Mouse (Mus musculus) adrenal gland, postnatal 10 days (tissue): ENCODE measurements around the gene Gm21970. TPM values are rescaled to one million over a fixed set of nuclear protein-coding genes. Genes with fewer than 3 reads are reported as not detected.
A peak's percentile ranks its signal among the peaks of the same experiment; 100 is the strongest.

Source experiments
- DNase-seq: peaks from one replicate; pipeline ENCODE4 v3.0.0; 2021; ENCODE audit warnings: mixed read lengths
- total RNA-seq, 2 experiments: library from RNA; stranded (reverse); gene quantifications; 2 replicates each; pipeline ENCODE4 v1.2.3; 2021

The Gm21970 gene
- total RNA-seq, 2 experiments from 2014 or later = not detected

GRCm38 (mm10) chr16:91372577-91373472 is 18.7 kb upstream of the Gm21970 start, which contains the start of gene Ifnar2:
TSS of gene Ifnar2 (plus strand) at chr16:91372783.
- DNase-seq = peak; percentile 91

GRCm38 (mm10) chr16:91373473-91374252 is 17.9 kb upstream of the Gm21970 start:
- no peak for DNase-seq

GRCm38 (mm10) chr16:91374253-91374634 is 17.3 kb upstream of the Gm21970 start:
- no peak for DNase-seq

- peak; percentile 50 for DNase-seq
Observed at GRCm38 (mm10) chr16:91376701-91377100, 14.8 kb upstream of the Gm21970 start.

- no peak for DNase-seq
Observed at GRCm38 (mm10) chr16:91378431-91378986, 13.0 kb upstream of the Gm21970 start.

- DNase-seq = no peak
Observed at GRCm38 (mm10) chr16:91378991-91379390, 12.5 kb upstream of the Gm21970 start.

GRCm38 (mm10) chr16:91379412-91379811 is 12.1 kb upstream of the Gm21970 start:
- no peak for DNase-seq

- DNase-seq = no peak
Observed at GRCm38 (mm10) chr16:91380151-91380550, 11.4 kb upstream of the Gm21970 start.

- no peak for DNase-seq
Observed at GRCm38 (mm10) chr16:91381606-91382005, 9.9 kb upstream of the Gm21970 start.

GRCm38 (mm10) chr16:91382261-91382790 is 9.2 kb upstream of the Gm21970 start:
- DNase-seq = no peak

- no peak for DNase-seq
Observed at GRCm38 (mm10) chr16:91384221-91384620, 7.3 kb upstream of the Gm21970 start.

- no peak for DNase-seq
Observed at GRCm38 (mm10) chr16:91385621-91386020, 5.9 kb upstream of the Gm21970 start.

GRCm38 (mm10) chr16:91386419-91387120 is 5.0 kb upstream of the Gm21970 start:
- DNase-seq = no peak

- DNase-seq = no peak
Observed at GRCm38 (mm10) chr16:91387121-91387486, 4.4 kb upstream of the Gm21970 start.

- DNase-seq = no peak
Observed at GRCm38 (mm10) chr16:91390100-91390499, 1.4 kb upstream of the Gm21970 start.

GRCm38 (mm10) chr16:91394826-91395410 is 3.4 kb downstream of the Gm21970 start:
- DNase-seq = no peak

- no peak for DNase-seq
Observed at GRCm38 (mm10) chr16:91395633-91396392, 4.3 kb downstream of the Gm21970 start.

GRCm38 (mm10) chr16:91396844-91397537 is 5.5 kb downstream of the Gm21970 start:
- no peak for DNase-seq

- DNase-seq = peak; percentile 45
Observed at GRCm38 (mm10) chr16:91398030-91398429, 6.5 kb downstream of the Gm21970 start.

- no peak for DNase-seq
Observed at GRCm38 (mm10) chr16:91398944-91399343, 7.4 kb downstream of the Gm21970 start.
